Mouse (Mus musculus) megakaryocyte, embryonic 14.5 days (primary cell): Measurements from ENCODE around the gene Selplg.

Experiments used
- FLI1 ChIP-seq: IDR thresholded peaks from 2 replicates; pipeline ENCODE4 v1.6.1; 2012; ENCODE audit warnings: low read length, inconsistent platforms, mixed read lengths
- GATA1 ChIP-seq: IDR thresholded peaks from 3 replicates; pipeline ENCODE4 v1.6.1; 2012; ENCODE audit warnings: mixed read lengths, low read length, inconsistent platforms, borderline replicate concordance

- TF ChIP-seq GATA1 = no peak
- TF ChIP-seq FLI1 = no peak
Measured at GRCm38 (mm10) chr5:113780082-113780752, 52.2 kb downstream of the Selplg start.
